Mouse (Mus musculus): ENCODE measurements around the gene Nhsl1. TPM values are rescaled to one million over a fixed set of nuclear protein-coding genes. Genes with fewer than 3 reads are reported as not detected.
A peak's percentile ranks its signal among the peaks of the same experiment; 100 is the strongest.

Gene Nhsl1
- polyA plus RNA-seq, 1 experiment from 2014 or later, result 10.9 TPM

GRCm38 (mm10) chr10:18427866-18428265, 109.1 kb downstream of the Nhsl1 start:
- WGBS, result 91% methylated on average over 9 of the region's 9 CpGs

GRCm38 (mm10) chr10:18429533-18429932, 110.7 kb downstream of the Nhsl1 start:
- H3K4me2 ChIP-seq (replicated peaks; ENCODE audit: low read depth, low read length), result no peak overlapping the region
- 0 out of 2 replicates have a peak, but pooled peaks cover 6% of the 10 kb centered on the region for H3K4me1 ChIP-seq (ENCODE audit: control insufficient read depth, insufficient read depth, low read length)
- peak overlapping the region; percentile 7; the same call in 1 of the 2 replicates for H3K27ac ChIP-seq (ENCODE audit: low read length)
- no peaks in the 10 kb centered on the region for H3K9me3 ChIP-seq (ENCODE audit: control insufficient read depth, low read depth, low read length)
- no peak overlapping the region for H3K9ac ChIP-seq (replicated peaks; ENCODE audit: low read depth, low read length)
- no peak for ATAC-seq (ENCODE audit: insufficient number of reproducible peaks, insufficient read depth, low FRiP score, low read depth)
- H3K4me3 ChIP-seq (ENCODE audit: low read depth, low read length), result no peak overlapping the region
- 94% methylated on average over 3 of the region's 3 CpGs for WGBS
- no peaks in the 10 kb centered on the region for H3K36me3 ChIP-seq (ENCODE audit: control insufficient read depth, insufficient read depth, low read length)
- H3K27me3 ChIP-seq (ENCODE audit: control insufficient read depth, insufficient read depth, low read length), result no peaks in the 10 kb centered on the region

More at GRCm38 (mm10) chr10:18427866-18428265, 109.1 kb downstream of the Nhsl1 start:
- Histone ChIP-seq H3K4me3 (ENCODE audit: low read depth, low read length) (no peak overlapping the region), H3K36me3 (ENCODE audit: control insufficient read depth, insufficient read depth, low read length) (no peaks in the 10 kb centered on the region), H3K4me1 (ENCODE audit: control insufficient read depth, insufficient read depth, low read length) (0 out of 2 replicates have a peak, but pooled peaks cover 4% of the 10 kb centered on the region), H3K9ac (replicated peaks; ENCODE audit: low read depth, low read length) (no peak overlapping the region), H3K4me2 (replicated peaks; ENCODE audit: low read depth, low read length) (no peak overlapping the region), H3K27ac (ENCODE audit: low read length) (no peak overlapping the region), H3K9me3 (ENCODE audit: control insufficient read depth, low read depth, low read length) (no peaks in the 10 kb centered on the region), H3K27me3 (ENCODE audit: control insufficient read depth, insufficient read depth, low read length) (no peaks in the 10 kb centered on the region)
- ATAC-seq (ENCODE audit: insufficient number of reproducible peaks, insufficient read depth, low FRiP score, low read depth), result no peak

GRCm38 (mm10) chr10:18430141-18430540, 111.4 kb downstream of the Nhsl1 start:
- Histone ChIP-seq H3K9ac (replicated peaks; ENCODE audit: low read depth, low read length) (no peak overlapping the region), H3K4me2 (replicated peaks; ENCODE audit: low read depth, low read length) (no peak overlapping the region), H3K4me1 (ENCODE audit: control insufficient read depth, insufficient read depth, low read length) (0 out of 2 replicates have a peak, but pooled peaks cover 12% of the 10 kb centered on the region), H3K27me3 (ENCODE audit: control insufficient read depth, insufficient read depth, low read length) (no peaks in the 10 kb centered on the region), H3K4me3 (ENCODE audit: low read depth, low read length) (no peak overlapping the region), H3K9me3 (ENCODE audit: control insufficient read depth, low read depth, low read length) (no peaks in the 10 kb centered on the region), H3K36me3 (ENCODE audit: control insufficient read depth, insufficient read depth, low read length) (no peaks in the 10 kb centered on the region), H3K27ac (ENCODE audit: low read length) (peak overlapping the region; percentile 17; the same call in 1 of the 2 replicates)
- WGBS, result 69% methylated on average over 8 of the region's 8 CpGs
- no peak for ATAC-seq (ENCODE audit: insufficient number of reproducible peaks, insufficient read depth, low FRiP score, low read depth)

DNA sequence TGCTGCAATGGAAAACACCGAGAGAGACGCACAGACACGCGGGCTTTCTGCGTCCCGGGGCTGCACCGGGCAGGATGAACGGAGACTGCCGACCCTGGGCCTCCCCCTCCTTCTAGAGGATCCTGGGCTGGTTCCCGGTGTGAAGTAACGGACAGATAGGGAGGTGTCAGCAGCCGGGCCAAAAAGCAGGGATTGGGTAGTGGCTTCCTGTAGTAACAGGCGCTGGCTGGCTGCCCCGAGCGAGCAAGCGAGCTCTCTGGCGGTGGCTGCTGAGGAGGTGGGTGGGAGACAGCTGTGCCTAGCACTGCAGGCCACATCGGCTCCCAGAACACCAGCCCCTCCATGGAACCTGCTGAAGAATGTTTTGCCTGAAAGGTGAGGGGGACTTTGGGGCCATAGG, 112.2 kb downstream of the Nhsl1 start:
- no peak overlapping the region for H3K9ac ChIP-seq (replicated peaks; ENCODE audit: low read depth, low read length)
- WGBS, result 4% methylated on average over 18 of the region's 18 CpGs

DNA sequence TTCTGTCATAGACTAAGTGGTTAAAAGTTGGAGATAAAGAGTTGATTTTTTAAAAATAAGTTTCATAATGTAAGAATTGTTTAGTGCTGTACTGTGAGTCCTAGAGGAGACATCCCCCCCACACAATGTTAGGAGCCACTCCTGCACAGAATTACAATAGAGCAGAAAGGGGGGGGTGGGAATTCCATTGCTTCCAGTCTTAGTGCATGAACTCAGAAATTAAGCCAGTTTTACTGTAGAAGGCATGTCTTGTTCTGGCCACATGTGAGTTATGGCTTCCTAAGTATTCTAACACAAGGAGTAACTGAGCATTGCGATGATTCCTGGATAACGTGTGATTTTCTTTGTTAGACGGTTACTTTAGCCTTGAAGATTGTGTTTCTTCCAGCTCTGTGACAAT, 112.8 kb downstream of the Nhsl1 start:
- Histone ChIP-seq H3K4me3 (ENCODE audit: low read depth, low read length) (peak overlapping the region; percentile 29; the same call in 1 of the 2 replicates), H3K27me3 (ENCODE audit: control insufficient read depth, insufficient read depth, low read length) (no peaks in the 10 kb centered on the region), H3K27ac (ENCODE audit: low read length) (peak overlapping the region; percentile 17; the same call in 1 of the 2 replicates), H3K4me2 (replicated peaks; ENCODE audit: low read depth, low read length) (peak overlapping the region; percentile 59), H3K9me3 (ENCODE audit: control insufficient read depth, low read depth, low read length) (no peaks in the 10 kb centered on the region), H3K9ac (replicated peaks; ENCODE audit: low read depth, low read length) (no peak overlapping the region), H3K36me3 (ENCODE audit: control insufficient read depth, insufficient read depth, low read length) (no peaks in the 10 kb centered on the region), H3K4me1 (ENCODE audit: control insufficient read depth, insufficient read depth, low read length) (peaks cover 22% of the 10 kb centered on the region)
- no peak for ATAC-seq (ENCODE audit: insufficient number of reproducible peaks, insufficient read depth, low FRiP score, low read depth)
- 45% methylated on average over 3 of the region's 3 CpGs for WGBS

More for the DNA sequence above, 112.2 kb downstream of the Nhsl1 start:
- H3K9me3 ChIP-seq (ENCODE audit: control insufficient read depth, low read depth, low read length), result no peaks in the 10 kb centered on the region
- peak overlapping the region; percentile 17 for H3K27ac ChIP-seq (ENCODE audit: low read length)
- H3K36me3 ChIP-seq (ENCODE audit: control insufficient read depth, insufficient read depth, low read length), result no peaks in the 10 kb centered on the region
- no peaks in the 10 kb centered on the region for H3K27me3 ChIP-seq (ENCODE audit: control insufficient read depth, insufficient read depth, low read length)
- peak overlapping the region; percentile 29 for H3K4me3 ChIP-seq (ENCODE audit: low read depth, low read length)
- peak; percentile 78 for ATAC-seq (ENCODE audit: insufficient number of reproducible peaks, insufficient read depth, low FRiP score, low read depth)
- peaks cover 17% of the 10 kb centered on the region for H3K4me1 ChIP-seq (ENCODE audit: control insufficient read depth, insufficient read depth, low read length)
- peak overlapping the region; percentile 59 for H3K4me2 ChIP-seq (replicated peaks; ENCODE audit: low read depth, low read length)

GRCm38 (mm10) chr10:18435454-18435853, 116.7 kb downstream of the Nhsl1 start:
- Histone ChIP-seq H3K4me2 (replicated peaks; ENCODE audit: low read depth, low read length) (0 out of 2 replicates have a peak overlapping the region, but pooled peaks have one; percentile 10), H3K4me3 (ENCODE audit: low read depth, low read length) (no peak overlapping the region), H3K4me1 (ENCODE audit: control insufficient read depth, insufficient read depth, low read length) (peaks cover 26% of the 10 kb centered on the region), H3K9me3 (ENCODE audit: control insufficient read depth, low read depth, low read length) (no peaks in the 10 kb centered on the region), H3K9ac (replicated peaks; ENCODE audit: low read depth, low read length) (no peak overlapping the region), H3K27ac (ENCODE audit: low read length) (peak overlapping the region; percentile 72; the same call in 1 of the 2 replicates), H3K36me3 (ENCODE audit: control insufficient read depth, insufficient read depth, low read length) (no peaks in the 10 kb centered on the region), H3K27me3 (ENCODE audit: control insufficient read depth, insufficient read depth, low read length) (no peaks in the 10 kb centered on the region)
- WGBS, result 35% methylated on average over 6 of the region's 6 CpGs
- no peak for ATAC-seq (ENCODE audit: insufficient number of reproducible peaks, insufficient read depth, low FRiP score, low read depth)

DNA sequence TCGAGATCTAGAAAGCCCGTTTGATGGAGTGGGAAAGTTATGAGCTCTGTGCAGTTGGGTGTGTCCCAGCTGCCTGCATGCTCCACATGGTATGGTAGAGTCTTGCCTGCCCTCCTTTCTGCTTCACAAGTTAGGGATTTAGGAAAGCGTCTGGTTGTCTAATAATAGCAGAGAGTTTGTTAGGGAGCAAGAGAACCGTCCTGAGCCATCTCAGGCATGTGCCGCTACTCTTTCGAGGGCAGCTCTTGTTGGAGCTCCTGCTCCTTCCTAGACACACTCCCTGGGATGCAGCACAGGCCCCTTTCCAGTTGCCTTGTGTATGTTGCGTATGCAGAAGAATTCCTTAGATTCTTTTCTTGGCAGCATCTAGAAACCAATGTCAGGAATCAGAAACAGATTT, 117.2 kb downstream of the Nhsl1 start:
- no peak; the same call in 1 of the 2 replicates for ATAC-seq (ENCODE audit: insufficient number of reproducible peaks, insufficient read depth, low FRiP score, low read depth)
- H3K9ac ChIP-seq (replicated peaks; ENCODE audit: low read depth, low read length), result no peak overlapping the region

GRCm38 (mm10) chr10:18437584-18437983, 118.8 kb downstream of the Nhsl1 start:
- Histone ChIP-seq H3K36me3 (ENCODE audit: control insufficient read depth, insufficient read depth, low read length) (no peaks in the 10 kb centered on the region), H3K9me3 (ENCODE audit: control insufficient read depth, low read depth, low read length) (no peaks in the 10 kb centered on the region), H3K27ac (ENCODE audit: low read length) (no peak overlapping the region), H3K4me1 (ENCODE audit: control insufficient read depth, insufficient read depth, low read length) (peaks cover 23% of the 10 kb centered on the region), H3K4me2 (replicated peaks; ENCODE audit: low read depth, low read length) (no peak overlapping the region), H3K27me3 (ENCODE audit: control insufficient read depth, insufficient read depth, low read length) (no peaks in the 10 kb centered on the region), H3K9ac (replicated peaks; ENCODE audit: low read depth, low read length) (no peak overlapping the region), H3K4me3 (ENCODE audit: low read depth, low read length) (no peak overlapping the region)
- ATAC-seq (ENCODE audit: insufficient number of reproducible peaks, insufficient read depth, low FRiP score, low read depth), result no peak
- 60% methylated on average over 2 of the region's 2 CpGs for WGBS

More for the DNA sequence above, 117.2 kb downstream of the Nhsl1 start:
- no peaks in the 10 kb centered on the region for H3K27me3 ChIP-seq (ENCODE audit: control insufficient read depth, insufficient read depth, low read length)
- H3K36me3 ChIP-seq (ENCODE audit: control insufficient read depth, insufficient read depth, low read length), result no peaks in the 10 kb centered on the region
- H3K27ac ChIP-seq (ENCODE audit: low read length), result peak overlapping the region; percentile 72; the same call in 1 of the 2 replicates
- H3K4me2 ChIP-seq (replicated peaks; ENCODE audit: low read depth, low read length), result no peak overlapping the region
- H3K4me1 ChIP-seq (ENCODE audit: control insufficient read depth, insufficient read depth, low read length), result peaks cover 23% of the 10 kb centered on the region
- 32% methylated on average over 7 of the region's 7 CpGs for WGBS
- no peak overlapping the region for H3K4me3 ChIP-seq (ENCODE audit: low read depth, low read length)
- H3K9me3 ChIP-seq (ENCODE audit: control insufficient read depth, low read depth, low read length), result no peaks in the 10 kb centered on the region
